Mouse (Mus musculus) stomach, postnatal 0 days (tissue): ENCODE measurements around the gene BC017158.

Experiments used
- CTCF ChIP-seq: IDR thresholded peaks from 2 replicates; pipeline ENCODE4 v1.5.1; 2016; ENCODE audit warnings: antibody characterized with exemption, low read depth, mild to moderate bottlenecking, moderate library complexity
- EP300 ChIP-seq: optimal IDR thresholded peaks from 2 replicates; pipeline ENCODE3; 2016; ENCODE audit warnings: antibody characterized with exemption

DNA sequence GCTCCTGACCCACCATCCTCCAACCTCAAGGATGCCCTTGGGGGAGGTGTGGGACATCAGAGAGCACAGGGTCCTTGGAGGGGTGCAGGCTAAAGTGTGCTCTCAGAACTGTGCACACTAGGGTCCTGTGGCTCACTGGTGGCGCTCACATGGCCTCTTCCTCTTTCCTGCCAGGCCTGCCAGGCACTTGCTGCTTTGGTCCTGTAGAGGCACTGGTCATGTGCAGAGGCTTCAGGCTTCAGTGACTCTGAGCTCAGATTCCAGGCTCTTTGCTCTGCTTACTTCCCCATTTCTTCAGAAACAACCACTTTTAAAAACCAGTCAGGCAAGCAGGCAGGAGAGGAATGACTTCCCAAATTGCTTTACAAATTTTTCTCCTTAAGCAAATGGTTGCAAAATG lies 34.9 kb upstream of the BC017158 start:
- no peak for TF ChIP-seq EP300
- no peak; the same call in 1 of the 2 replicates for TF ChIP-seq CTCF
